Mouse (Mus musculus) limb, embryonic 14.5 days (tissue): ENCODE measurements around the gene Thbs1. TPM values are rescaled to one million over a fixed set of nuclear protein-coding genes. Genes with fewer than 3 reads are reported as not detected.

Source experiments
- ATAC-seq: fragments of 200-750 bp; cut with Nextera tagmentation; 2 replicates; pipeline ENCODE4 v1.8.0; 2017; ENCODE audit warnings: low read depth, moderate number of reproducible peaks, moderate TSS enrichment; ENCODE audit not compliant: low FRiP score
- DNase-seq: peaks from one replicate; pipeline ENCODE4 v3.0.0-alpha.2; 2015; ENCODE audit warnings: low spot score
- H3K27ac ChIP-seq: fragments of 300-500 bp; sonication (generic); replicated peaks from 2 replicates; pipeline ENCODE4 v1.5.1; 2014; ENCODE audit warnings: low read depth, mild to moderate bottlenecking, low read length, moderate library complexity, mixed read lengths
- H3K27me3 ChIP-seq: fragments of 300-500 bp; sonication (generic); 2 replicates; pipeline ENCODE4 v1.6.1; 2014; ENCODE audit warnings: low read length, mixed read lengths; ENCODE audit not compliant: control insufficient read depth, insufficient read depth
- H3K36me3 ChIP-seq: fragments of 300-500 bp; sonication (generic); 2 replicates; pipeline ENCODE4 v1.6.1; 2014; ENCODE audit warnings: mild to moderate bottlenecking, low read length, moderate library complexity, mixed read lengths; ENCODE audit not compliant: control insufficient read depth, insufficient read depth
- H3K4me1 ChIP-seq: fragments of 300-500 bp; sonication (generic); 2 replicates; pipeline ENCODE4 v1.6.1; 2014; ENCODE audit warnings: antibody characterized with exemption, low read length, mixed read lengths; ENCODE audit not compliant: control insufficient read depth, insufficient read depth
- H3K4me2 ChIP-seq: fragments of 300-500 bp; sonication (generic); replicated peaks from 2 replicates; pipeline ENCODE4 v1.6.1; 2014; ENCODE audit warnings: low read depth, mild to moderate bottlenecking, low read length, moderate library complexity; ENCODE audit not compliant: severe bottlenecking
- H3K4me3 ChIP-seq: fragments of 300-500 bp; sonication (generic); replicated peaks from 2 replicates; pipeline ENCODE4 v1.5.1; 2014; ENCODE audit warnings: low read length
- H3K9ac ChIP-seq: fragments of 300-500 bp; sonication (generic); 2 replicates; pipeline ENCODE4 v1.6.1; 2014; ENCODE audit warnings: mild to moderate bottlenecking, low read depth, low read length, moderate library complexity; ENCODE audit not compliant: severe bottlenecking
- H3K9me3 ChIP-seq: fragments of 300-500 bp; sonication (generic); 2 replicates; pipeline ENCODE4 v1.6.1; 2016; ENCODE audit warnings: low read length; ENCODE audit not compliant: control insufficient read depth
- POLR2A ChIP-seq: fragments of 200-500 bp; IDR thresholded peaks from 2 replicates; pipeline ENCODE4 v1.8.0; 2012; ENCODE audit warnings: inconsistent platforms, mild to moderate bottlenecking, moderate library complexity, borderline replicate concordance; ENCODE audit not compliant: insufficient read depth, insufficient read length; ENCODE audit errors: extremely low read depth
- WGBS: fragments of 180-500 bp; shearing (Covaris S2); extraction: QIAGEN DNeasy Blood & Tissue Kit; methylation state at CpG from one replicate; pipeline ENCODE4 v1.1.7; 2014; 5-methylcytosine and 5-hydroxymethylcytosine counted together
- polyA plus RNA-seq, 2 experiments: library from polyadenylated mRNA; depleted of rRNA in 1 of 2; stranded (reverse) in 1 of 2; unstranded in 1 of 2; fragments of >200 nt; fragmentation: Nextera tagmentation in 1 of 2; extraction: Ambion mirVana in 1 of 2; gene quantifications; 2 replicates each; pipeline versions ENCODE4 v1.2.1 to v1.2.3; 2012 to 2014

Thbs1 gene
- polyA plus RNA-seq, 2 experiments, result 86.2 to 99.4 TPM

GRCm38 (mm10) chr2:118110225-118110915, 1.3 kb upstream of the Thbs1 start:
- DNase-seq, result peak; percentile 45
- H3K27ac ChIP-seq, result peak overlapping the region; percentile 45
- H3K36me3 ChIP-seq, result peaks cover 17% of the 10 kb centered on the region
- peak overlapping the region; percentile 69 for H3K4me3 ChIP-seq
- peak; percentile 27; the same call in 1 of the 2 replicates for ATAC-seq
- H3K4me2 ChIP-seq, result peak overlapping the region; percentile 91
- H3K9ac ChIP-seq, result peak overlapping the region; percentile 40
- no peaks in the 10 kb centered on the region for H3K9me3 ChIP-seq
- WGBS, result 28% methylated on average over 17 of the region's 17 CpGs
- no peaks in the 10 kb centered on the region for H3K27me3 ChIP-seq
- no peak for TF ChIP-seq POLR2A
- H3K4me1 ChIP-seq, result peaks cover 14% of the 10 kb centered on the region

- ATAC-seq (peak; percentile 61), DNase-seq (peak; percentile 93)
- Histone ChIP-seq H3K9ac (peak overlapping the region; percentile 63), H3K27me3 (no peaks in the 10 kb centered on the region), H3K9me3 (no peaks in the 10 kb centered on the region), H3K4me3 (peak overlapping the region; percentile 69), H3K4me1 (peaks cover 20% of the 10 kb centered on the region), H3K27ac (peak overlapping the region; percentile 77), H3K4me2 (peak overlapping the region; percentile 91), H3K36me3 (peaks cover 24% of the 10 kb centered on the region)
- WGBS, result under 1% methylated on average over 16 of the region's 16 CpGs
- TF ChIP-seq POLR2A, result no peak
These were observed 574 bp upstream of the Thbs1 start for GRCm38 (mm10) chr2:118111116-118111487.

GRCm38 (mm10) chr2:118112438-118112837, 762 bp downstream of the Thbs1 start:
- H3K9me3 ChIP-seq, result no peaks in the 10 kb centered on the region
- ATAC-seq (no peak), DNase-seq (no peak)
- H3K4me2 ChIP-seq, result peak overlapping the region; percentile 91
- H3K9ac ChIP-seq, result peak overlapping the region; percentile 63
- H3K36me3 ChIP-seq, result peaks cover 38% of the 10 kb centered on the region
- H3K4me3 ChIP-seq, result peak overlapping the region; percentile 69
- H3K27me3 ChIP-seq, result no peaks in the 10 kb centered on the region
- 23% methylated on average over 5 of the region's 5 CpGs for WGBS
- H3K27ac ChIP-seq, result no peak overlapping the region; the same call in 1 of the 2 replicates
- TF ChIP-seq POLR2A, result no peak
- peaks cover 20% of the 10 kb centered on the region for H3K4me1 ChIP-seq

DNA sequence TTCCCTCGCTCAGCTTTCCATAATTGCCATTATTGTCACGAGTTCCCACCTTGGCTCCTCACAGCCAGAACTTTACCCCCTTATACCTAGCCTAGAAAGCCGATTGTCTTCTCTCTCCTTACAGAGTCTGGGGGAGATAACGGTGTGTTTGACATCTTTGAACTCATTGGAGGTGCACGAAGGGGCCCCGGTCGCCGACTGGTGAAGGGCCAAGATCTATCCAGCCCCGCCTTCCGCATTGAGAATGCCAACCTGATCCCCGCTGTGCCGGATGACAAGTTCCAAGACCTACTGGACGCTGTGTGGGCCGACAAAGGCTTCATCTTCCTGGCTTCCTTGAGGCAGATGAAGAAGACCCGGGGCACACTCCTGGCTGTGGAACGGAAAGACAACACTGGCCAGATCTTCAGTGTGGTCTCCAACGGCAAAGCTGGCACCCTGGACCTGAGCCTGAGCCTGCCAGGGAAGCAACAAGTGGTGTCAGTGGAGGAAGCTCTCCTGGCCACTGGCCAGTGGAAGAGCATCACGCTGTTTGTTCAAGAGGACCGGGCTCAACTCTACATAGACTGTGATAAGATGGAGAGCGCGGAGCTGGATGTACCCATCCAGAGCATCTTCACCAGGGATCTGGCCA, 1.3 kb downstream of the Thbs1 start:
- Histone ChIP-seq H3K4me2 (peak overlapping the region; percentile 91), H3K4me1 (peaks cover 20% of the 10 kb centered on the region), H3K9me3 (no peaks in the 10 kb centered on the region), H3K4me3 (peak overlapping the region; percentile 69), H3K36me3 (peaks cover 43% of the 10 kb centered on the region), H3K9ac (peak overlapping the region; percentile 63), H3K27ac (no peak overlapping the region), H3K27me3 (no peaks in the 10 kb centered on the region)
- 63% methylated on average over 21 of the region's 21 CpGs for WGBS
- ATAC-seq (no peak), DNase-seq (no peak)
- no peak for TF ChIP-seq POLR2A

GRCm38 (mm10) chr2:118113808-118114524, 2.3 kb downstream of the Thbs1 start:
- Histone ChIP-seq H3K4me1 (peaks cover 20% of the 10 kb centered on the region), H3K27ac (no peak overlapping the region), H3K4me3 (peak overlapping the region; percentile 69), H3K4me2 (peak overlapping the region; percentile 91), H3K9ac (peak overlapping the region; percentile 63), H3K36me3 (peaks cover 53% of the 10 kb centered on the region), H3K9me3 (no peaks in the 10 kb centered on the region), H3K27me3 (no peaks in the 10 kb centered on the region)
- no peak for TF ChIP-seq POLR2A
- ATAC-seq (no peak), DNase-seq (peak; percentile 51)
- WGBS, result 28% methylated on average over 8 of the region's 8 CpGs
